Mouse (Mus musculus) embryonic facial prominence, embryonic 13.5 days (tissue): ENCODE data around the gene Efemp2. TPM values are rescaled to one million over a fixed set of nuclear protein-coding genes. Genes with fewer than 3 reads are reported as not detected.
A peak's percentile ranks its signal among the peaks of the same experiment; 100 is the strongest.

Experiments used
- ATAC-seq: fragments of 200-750 bp; cut with Nextera tagmentation; 2 replicates; pipeline ENCODE4 v1.8.0; 2017; ENCODE audit warnings: low read depth; ENCODE audit not compliant: insufficient number of reproducible peaks, insufficient read depth, low FRiP score, low TSS enrichment
- H3K27ac ChIP-seq: fragments of 300-500 bp; sonication (generic); 2 replicates; pipeline ENCODE4 v1.5.1; 2015; ENCODE audit warnings: moderate library complexity, mild to moderate bottlenecking, inconsistent platforms
- H3K27me3 ChIP-seq: fragments of 300-500 bp; sonication (generic); 2 replicates; pipeline ENCODE4 v1.6.1; 2015; ENCODE audit warnings: mild to moderate bottlenecking, inconsistent platforms
- H3K36me3 ChIP-seq: fragments of 300-500 bp; sonication (generic); 2 replicates; pipeline ENCODE4 v1.6.1; 2015; ENCODE audit warnings: mild to moderate bottlenecking, inconsistent platforms
- H3K4me1 ChIP-seq: fragments of 300-500 bp; sonication (generic); 2 replicates; pipeline ENCODE4 v1.6.1; 2015; ENCODE audit warnings: inconsistent platforms
- H3K4me2 ChIP-seq: fragments of 300-500 bp; sonication (generic); 2 replicates; pipeline ENCODE4 v1.6.1; 2015; ENCODE audit warnings: moderate library complexity, mild to moderate bottlenecking, inconsistent platforms
- H3K4me3 ChIP-seq: fragments of 300-500 bp; sonication (generic); 2 replicates; pipeline ENCODE4 v1.5.1; 2015; ENCODE audit warnings: mild to moderate bottlenecking, inconsistent platforms
- H3K9ac ChIP-seq: fragments of 300-500 bp; sonication (generic); 2 replicates; pipeline ENCODE4 v1.6.1; 2015; ENCODE audit warnings: mild to moderate bottlenecking, inconsistent platforms
- H3K9me3 ChIP-seq: fragments of 300-500 bp; sonication (generic); 2 replicates; pipeline ENCODE4 v1.6.1; 2016; ENCODE audit warnings: inconsistent platforms
- WGBS: fragments of 180-500 bp; shearing (Covaris S2); methylation state at CpG from one replicate; pipeline ENCODE4 v1.1.7; 2015; ENCODE audit warnings: mixed read lengths; 5-methylcytosine and 5-hydroxymethylcytosine counted together
- polyA plus RNA-seq: library from polyadenylated mRNA; unstranded; fragments of >200 nt; fragmentation: Nextera tagmentation; extraction: Ambion mirVana; gene quantifications from 2 replicates; pipeline ENCODE4 v1.2.1, GENCODE M21; 2015

Efemp2 gene
- polyA plus RNA-seq, 1 experiment from 2014 or later, result 207 TPM

DNA sequence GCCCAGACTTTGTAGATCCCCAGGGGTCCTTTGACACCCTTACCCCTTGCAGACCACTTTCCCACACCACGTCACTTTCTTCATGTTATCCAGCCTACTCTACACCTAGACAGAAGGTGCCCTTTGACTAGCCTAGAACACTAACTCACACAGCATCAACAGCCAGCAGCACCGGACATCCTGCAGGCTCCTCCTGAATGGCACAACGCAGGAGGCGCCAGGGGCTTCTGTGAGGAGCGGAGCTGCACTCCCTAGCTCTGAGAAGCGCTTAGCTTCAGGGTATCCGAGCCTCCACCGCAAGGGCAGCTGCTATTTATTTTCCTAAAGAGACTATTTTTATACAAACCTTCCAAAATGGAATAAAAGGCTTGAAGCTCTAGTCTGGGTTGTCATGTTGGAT, 18.2 kb upstream of the Efemp2 start:
- peak overlapping the region; percentile 74 for H3K4me3 ChIP-seq
- H3K36me3 ChIP-seq, result peaks cover 13% of the 10 kb centered on the region; the same call in 1 of the 2 replicates
- peaks cover 30% of the 10 kb centered on the region for H3K4me1 ChIP-seq
- peaks cover 14% of the 10 kb centered on the region for H3K27me3 ChIP-seq
- H3K9me3 ChIP-seq, result no peaks in the 10 kb centered on the region
- 49% methylated on average over 8 of the region's 8 CpGs for WGBS
- ATAC-seq, result no peak
- H3K9ac ChIP-seq, result peak overlapping the region; percentile 61; the same call in 1 of the 2 replicates
- H3K4me2 ChIP-seq, result peak overlapping the region; percentile 99
- H3K27ac ChIP-seq, result no peak overlapping the region

DNA sequence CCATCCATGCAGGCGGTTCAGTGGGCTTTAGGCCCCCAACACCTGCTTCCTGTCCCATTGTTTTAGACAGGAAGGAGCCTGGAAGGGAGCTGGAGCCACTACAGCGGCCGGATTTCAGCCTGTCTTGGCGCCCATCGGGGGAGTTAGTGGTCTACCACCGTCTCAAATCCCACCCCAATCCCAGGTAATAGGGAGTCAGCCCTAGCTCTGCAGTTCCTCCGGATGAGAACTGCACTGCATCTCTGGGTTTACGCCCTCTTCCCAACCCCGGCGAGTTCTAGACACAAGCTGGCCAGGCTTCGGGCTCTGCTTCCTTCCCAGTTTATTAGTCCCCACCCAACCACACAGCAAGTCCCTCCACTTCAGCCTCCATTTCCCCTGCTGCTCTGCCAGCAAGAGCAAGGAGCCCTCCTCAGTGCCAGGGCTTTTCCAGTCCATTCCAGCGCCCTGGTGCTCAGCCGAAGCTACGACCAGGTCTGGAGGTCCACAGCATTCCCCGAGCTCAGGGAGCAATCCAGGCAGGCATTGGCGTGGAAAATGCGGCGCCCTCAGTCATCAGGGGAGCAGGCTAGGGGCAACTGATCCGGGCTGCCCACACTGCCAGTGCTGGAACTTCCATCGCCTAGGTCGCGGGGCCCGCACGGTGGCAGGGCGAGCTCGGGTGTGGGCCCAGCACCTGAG, 17.4 kb upstream of the Efemp2 start:
- Histone ChIP-seq H3K9ac (peak overlapping the region; percentile 76), H3K9me3 (no peaks in the 10 kb centered on the region), H3K27me3 (peaks cover 9% of the 10 kb centered on the region), H3K4me2 (peak overlapping the region; percentile 99), H3K36me3 (peaks cover 13% of the 10 kb centered on the region; the same call in 1 of the 2 replicates), H3K4me1 (peaks cover 36% of the 10 kb centered on the region), H3K27ac (peak overlapping the region; percentile 87), H3K4me3 (peak overlapping the region; percentile 74)
- 5% methylated on average over 26 of the region's 26 CpGs for WGBS
- 0 out of 2 replicates have a peak, but pooled peaks have one; percentile 8 for ATAC-seq

DNA sequence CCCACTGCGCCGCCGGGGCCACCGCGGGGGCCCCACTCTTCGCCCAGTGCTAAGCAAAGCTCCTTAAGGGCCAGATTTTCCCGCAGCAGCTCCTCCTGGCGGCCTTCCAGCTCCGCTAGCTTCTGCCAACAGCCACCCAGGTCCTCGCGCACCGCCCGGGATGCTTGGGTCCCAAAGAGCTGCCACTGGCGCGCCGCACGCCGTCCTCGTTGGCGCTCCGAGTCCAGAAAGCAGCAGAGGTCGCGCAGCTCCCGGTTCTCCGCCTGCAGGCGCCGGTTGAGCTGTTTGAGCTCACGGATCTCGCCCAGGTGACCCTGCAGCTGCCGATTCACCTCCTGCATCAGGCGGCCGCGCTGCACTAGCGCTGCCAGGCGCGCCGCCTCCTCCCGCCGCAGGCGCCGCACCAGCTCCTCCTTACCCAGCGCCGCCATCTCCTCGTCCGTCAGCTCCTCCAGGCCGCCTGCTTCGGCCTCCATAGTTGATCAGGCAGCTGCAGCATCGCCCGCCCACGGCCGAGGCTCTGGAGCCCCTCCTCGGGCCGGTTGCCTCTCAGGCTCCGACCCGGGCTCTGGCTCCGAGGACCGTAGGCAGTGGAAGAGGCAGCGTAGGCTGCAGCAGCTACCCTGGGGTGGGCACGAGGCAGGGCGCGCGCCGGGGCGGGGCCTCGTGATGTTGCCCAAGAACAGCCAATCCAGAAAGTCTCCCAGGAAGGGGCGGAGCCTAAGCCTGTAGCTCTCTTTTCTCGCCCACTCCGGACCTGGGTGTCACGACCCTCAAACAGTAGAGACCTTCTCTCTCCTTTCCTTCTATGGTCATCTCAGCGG, 16.6 kb upstream of the Efemp2 start:
- under 1% methylated on average over 70 of the region's 70 CpGs for WGBS
- H3K27ac ChIP-seq, result peak overlapping the region; percentile 87
- H3K36me3 ChIP-seq, result peaks cover 17% of the 10 kb centered on the region
- H3K4me2 ChIP-seq, result peak overlapping the region; percentile 99
- peak overlapping the region; percentile 76 for H3K9ac ChIP-seq
- peaks cover 7% of the 10 kb centered on the region; the same call in 1 of the 2 replicates for H3K27me3 ChIP-seq
- peak overlapping the region; percentile 74 for H3K4me3 ChIP-seq
- peak; percentile 84 for ATAC-seq
- no peaks in the 10 kb centered on the region for H3K9me3 ChIP-seq
- peaks cover 40% of the 10 kb centered on the region for H3K4me1 ChIP-seq

DNA sequence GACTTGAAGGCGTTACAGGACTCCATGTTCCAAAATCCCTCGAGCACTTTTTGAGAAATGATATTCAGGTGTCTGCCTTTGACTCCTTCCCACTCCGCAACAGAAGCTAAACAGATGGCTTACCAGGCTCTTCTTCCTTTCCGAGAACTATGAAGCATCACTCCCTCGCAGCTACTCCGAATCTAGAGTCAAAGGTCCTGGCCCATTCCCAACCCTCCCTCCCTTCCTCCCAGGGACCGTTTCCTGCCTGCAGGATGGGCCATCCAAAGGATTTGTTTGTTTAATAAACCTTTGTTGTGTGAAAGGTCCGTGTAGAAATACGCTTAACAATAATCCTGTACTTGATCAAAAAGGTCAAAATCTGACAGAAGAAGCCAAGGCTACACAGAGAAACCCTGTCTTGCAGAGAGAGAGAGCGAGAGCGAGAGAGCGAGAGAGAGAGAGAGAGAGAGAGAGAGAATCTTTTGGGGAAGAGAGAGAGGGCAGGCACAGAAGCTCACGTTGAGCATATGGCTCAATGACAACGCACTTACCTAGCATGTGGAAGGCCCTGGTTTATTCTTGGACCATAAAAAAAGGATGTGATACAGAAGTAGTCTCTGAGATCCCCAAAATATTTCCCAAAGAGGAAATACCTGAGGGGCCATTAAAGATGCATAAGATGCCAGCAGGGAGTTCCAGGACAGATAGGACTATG, 15.9 kb upstream of the Efemp2 start, which contains the start of gene Ccdc85b:
TSS of gene Ccdc85b (minus strand) at position 149 of the 697 bp plus-strand sequence.
- no peak for ATAC-seq
- peak within 1 kb of the TSS; percentile 76 for H3K9ac ChIP-seq
- 17% methylated on average over 14 of the region's 14 CpGs for WGBS
- H3K27ac ChIP-seq, result peak within 1 kb of the TSS; percentile 87
- peaks cover 24% of the 10 kb centered on the region for H3K36me3 ChIP-seq
- no peaks in the 10 kb centered on the region for H3K9me3 ChIP-seq
- peak within 1 kb of the TSS; percentile 99 for H3K4me2 ChIP-seq
- H3K4me3 ChIP-seq, result peak within 1 kb of the TSS; percentile 74
- peaks cover 40% of the 10 kb centered on the region for H3K4me1 ChIP-seq
- H3K27me3 ChIP-seq, result peaks cover 7% of the 10 kb centered on the region; the same call in 1 of the 2 replicates

DNA sequence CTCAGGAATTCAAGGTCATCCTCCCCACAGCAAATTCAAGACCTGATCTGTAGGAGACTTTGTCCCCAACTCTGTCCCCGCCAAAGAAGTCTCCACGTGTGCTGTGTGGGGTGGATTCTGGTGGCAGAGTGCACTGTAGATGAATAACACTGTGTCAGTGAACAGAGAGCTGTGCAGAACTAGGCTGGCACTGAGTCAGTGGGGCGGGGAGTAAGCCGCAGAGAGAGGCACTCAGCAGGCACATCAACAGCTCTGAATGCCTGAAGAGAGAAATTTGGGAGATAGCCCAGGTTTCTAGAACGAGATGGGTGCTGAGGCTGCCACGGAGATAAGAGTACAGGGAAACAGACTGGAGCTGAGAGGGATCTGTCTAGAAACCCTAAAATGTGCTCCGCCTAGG, 14.7 kb upstream of the Efemp2 start:
- Histone ChIP-seq H3K9me3 (no peaks in the 10 kb centered on the region), H3K36me3 (peaks cover 31% of the 10 kb centered on the region), H3K4me3 (no peak overlapping the region), H3K9ac (no peak overlapping the region), H3K4me2 (no peak overlapping the region), H3K27me3 (peaks cover 7% of the 10 kb centered on the region; the same call in 1 of the 2 replicates), H3K27ac (no peak overlapping the region), H3K4me1 (peaks cover 44% of the 10 kb centered on the region)
- 70% methylated on average over 7 of the region's 7 CpGs for whole genome bisulfite sequencing
- ATAC-seq, result no peak

DNA sequence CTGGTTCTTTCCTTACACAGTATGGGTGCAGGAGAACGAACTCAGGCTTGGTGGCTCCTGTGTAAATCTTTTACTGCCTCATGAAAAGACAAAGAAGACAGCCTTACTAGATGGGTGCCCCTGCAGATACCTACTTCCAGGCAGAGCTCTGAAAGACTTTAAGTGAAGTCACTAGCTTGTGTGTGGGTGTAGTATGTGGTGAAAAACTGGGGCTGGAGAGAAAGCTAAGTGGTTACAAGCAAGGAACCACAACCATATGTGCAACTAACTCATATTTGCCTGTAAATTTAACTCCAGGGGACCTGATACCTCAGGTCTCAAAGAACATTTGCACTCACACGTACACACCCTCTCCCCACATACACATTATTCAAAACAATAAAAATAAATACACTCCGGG, 13.9 kb upstream of the Efemp2 start:
- Histone ChIP-seq H3K27me3 (peaks cover 7% of the 10 kb centered on the region; the same call in 1 of the 2 replicates), H3K36me3 (peaks cover 30% of the 10 kb centered on the region), H3K4me1 (peaks cover 45% of the 10 kb centered on the region), H3K27ac (peak overlapping the region; percentile 70; the same call in 1 of the 2 replicates), H3K4me2 (peak overlapping the region; percentile 91), H3K9me3 (no peaks in the 10 kb centered on the region), H3K9ac (peak overlapping the region; percentile 79), H3K4me3 (peak overlapping the region; percentile 68)
- 37% methylated on average over 3 of the region's 3 CpGs for WGBS
- no peak for ATAC-seq

DNA sequence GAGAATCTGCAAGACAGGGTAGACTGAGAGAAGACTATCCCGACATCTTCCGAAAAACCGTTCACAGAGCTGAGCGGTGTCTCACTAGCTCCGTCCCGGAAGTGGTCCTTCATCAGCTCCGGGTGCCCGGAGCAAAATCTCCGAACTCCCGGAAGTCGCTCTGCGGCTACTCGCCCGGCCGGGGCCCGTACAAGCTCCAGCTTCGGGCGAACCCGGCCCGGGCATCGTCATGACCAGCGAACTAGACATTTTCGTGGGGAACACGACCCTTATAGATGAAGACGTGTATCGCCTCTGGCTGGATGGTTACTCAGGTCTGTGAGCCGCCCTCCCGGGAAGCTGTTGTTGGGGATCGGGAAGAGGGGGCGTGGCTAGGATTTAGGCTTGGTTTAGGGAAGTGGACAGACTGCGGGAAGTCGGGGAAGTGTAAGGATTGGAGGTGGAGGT, 13.3 kb upstream of the Efemp2 start, which contains the start of gene Fibp:
TSS of gene Fibp (plus strand) at position 151 of the 447 bp plus-strand sequence.
- Histone ChIP-seq H3K4me2 (peak within 1 kb of the TSS; percentile 91), H3K4me3 (peak within 1 kb of the TSS; percentile 68), H3K9ac (peak within 1 kb of the TSS; percentile 79), H3K27me3 (peaks cover 7% of the 10 kb centered on the region; the same call in 1 of the 2 replicates), H3K4me1 (peaks cover 39% of the 10 kb centered on the region), H3K27ac (peak within 1 kb of the TSS; percentile 70), H3K9me3 (no peaks in the 10 kb centered on the region), H3K36me3 (peaks cover 35% of the 10 kb centered on the region)
- WGBS, result under 1% methylated on average over 32 of the region's 32 CpGs
- 0 out of 2 replicates have a peak, but pooled peaks have one; percentile 53 for ATAC-seq

DNA sequence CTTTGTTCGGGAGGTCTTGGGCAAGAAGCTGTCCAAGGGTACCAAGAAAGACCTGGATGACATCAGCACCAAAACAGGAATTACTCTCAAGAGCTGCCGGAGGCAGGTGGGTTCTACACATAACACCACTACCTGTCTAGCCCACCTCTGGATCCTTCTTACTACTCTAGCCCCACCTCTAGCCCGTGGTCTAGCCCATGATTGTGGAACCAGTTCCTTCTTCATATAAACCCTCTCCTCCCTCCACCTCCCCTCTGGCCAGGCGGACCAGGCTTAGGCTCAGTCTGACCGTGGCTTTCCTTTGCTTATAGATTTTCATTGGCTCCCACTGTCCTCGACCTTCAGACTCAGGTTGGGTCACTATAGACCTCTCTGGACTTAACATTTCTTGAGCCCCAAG, 12.3 kb upstream of the Efemp2 start:
- Histone ChIP-seq H3K9ac (peak overlapping the region; percentile 79), H3K4me1 (peaks cover 30% of the 10 kb centered on the region), H3K4me3 (peak overlapping the region; percentile 68), H3K36me3 (peaks cover 45% of the 10 kb centered on the region), H3K9me3 (no peaks in the 10 kb centered on the region), H3K4me2 (peak overlapping the region; percentile 91), H3K27me3 (peaks cover 7% of the 10 kb centered on the region; the same call in 1 of the 2 replicates), H3K27ac (no peak overlapping the region)
- ATAC-seq, result no peak
- 85% methylated on average over 6 of the region's 6 CpGs for WGBS

DNA sequence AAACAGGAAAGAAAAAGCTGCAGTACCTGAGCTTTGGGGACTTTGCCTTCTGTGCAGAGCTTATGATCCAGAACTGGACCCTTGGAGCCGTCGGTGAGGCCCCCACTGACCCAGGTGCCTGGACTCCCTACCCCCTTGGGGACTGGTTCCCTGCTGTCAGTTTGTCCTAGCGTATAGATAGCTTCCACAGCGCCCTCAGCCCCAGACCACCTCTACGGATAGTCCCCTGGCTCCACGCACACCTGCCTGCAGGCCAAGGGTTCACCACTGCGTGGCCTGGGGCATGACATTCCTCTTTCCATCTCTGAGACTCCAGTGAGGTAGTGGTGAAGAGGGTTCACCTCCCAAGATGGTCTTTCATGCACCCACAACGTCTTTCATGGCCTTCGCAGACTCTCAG, 10.5 kb upstream of the Efemp2 start:
- no peak overlapping the region for H3K4me3 ChIP-seq
- H3K9ac ChIP-seq, result no peak overlapping the region
- peaks cover 7% of the 10 kb centered on the region; the same call in 1 of the 2 replicates for H3K27me3 ChIP-seq
- H3K4me1 ChIP-seq, result peaks cover 22% of the 10 kb centered on the region
- no peaks in the 10 kb centered on the region for H3K9me3 ChIP-seq
- WGBS, result 86% methylated on average over 9 of the region's 9 CpGs
- H3K27ac ChIP-seq, result no peak overlapping the region
- H3K36me3 ChIP-seq, result peaks cover 61% of the 10 kb centered on the region
- ATAC-seq, result no peak
- H3K4me2 ChIP-seq, result no peak overlapping the region

DNA sequence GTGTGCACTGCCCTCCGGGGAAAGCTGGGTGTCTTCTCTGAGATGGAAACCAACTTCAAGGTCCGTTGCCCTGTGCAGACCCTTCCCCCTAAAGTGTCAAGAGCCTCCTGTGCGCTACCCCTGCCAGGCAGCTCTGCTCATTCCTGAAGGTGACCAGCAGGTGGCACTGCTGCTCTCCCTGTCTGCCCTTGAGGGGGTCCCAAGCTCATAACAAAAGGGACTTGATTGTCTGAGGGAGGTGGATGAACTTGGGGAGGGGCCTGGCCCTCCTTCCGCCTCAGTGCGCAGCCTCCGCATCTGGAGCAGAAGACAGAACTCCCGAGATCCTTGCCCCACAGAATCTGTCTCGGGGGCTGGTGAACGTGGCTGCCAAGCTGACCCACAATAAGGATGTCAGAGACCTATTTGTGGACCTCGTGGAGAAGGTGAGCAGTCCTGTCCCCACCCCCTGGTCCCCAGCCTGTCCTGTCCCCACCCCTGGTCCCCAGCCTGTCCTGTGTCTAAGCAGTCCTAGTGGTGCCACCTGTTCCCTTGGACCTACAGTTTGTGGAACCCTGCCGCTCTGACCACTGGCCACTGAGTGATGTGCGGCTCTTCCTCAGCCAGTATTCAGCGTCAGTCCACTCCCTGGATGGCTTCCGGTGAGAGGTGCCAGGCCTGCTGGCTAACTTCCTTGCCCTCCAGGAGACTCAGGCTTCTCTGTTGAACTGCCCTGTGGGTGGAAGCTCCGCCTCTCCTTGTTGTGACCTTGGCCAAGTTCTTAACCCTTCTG, 9.8 kb upstream of the Efemp2 start:
- H3K4me2 ChIP-seq, result peak overlapping the region; percentile 63
- ATAC-seq, result 0 out of 2 replicates have a peak, but pooled peaks have one; percentile 29
- H3K36me3 ChIP-seq, result peaks cover 61% of the 10 kb centered on the region
- H3K4me1 ChIP-seq, result peaks cover 25% of the 10 kb centered on the region
- no peaks in the 10 kb centered on the region for H3K9me3 ChIP-seq
- peak overlapping the region; percentile 65 for H3K9ac ChIP-seq
- peaks cover 4% of the 10 kb centered on the region; the same call in 1 of the 2 replicates for H3K27me3 ChIP-seq
- peak overlapping the region; percentile 44; the same call in 1 of the 2 replicates for H3K27ac ChIP-seq
- 40% methylated on average over 15 of the region's 15 CpGs for WGBS
- H3K4me3 ChIP-seq, result peak overlapping the region; percentile 29
